In the genomic region with DNA sequence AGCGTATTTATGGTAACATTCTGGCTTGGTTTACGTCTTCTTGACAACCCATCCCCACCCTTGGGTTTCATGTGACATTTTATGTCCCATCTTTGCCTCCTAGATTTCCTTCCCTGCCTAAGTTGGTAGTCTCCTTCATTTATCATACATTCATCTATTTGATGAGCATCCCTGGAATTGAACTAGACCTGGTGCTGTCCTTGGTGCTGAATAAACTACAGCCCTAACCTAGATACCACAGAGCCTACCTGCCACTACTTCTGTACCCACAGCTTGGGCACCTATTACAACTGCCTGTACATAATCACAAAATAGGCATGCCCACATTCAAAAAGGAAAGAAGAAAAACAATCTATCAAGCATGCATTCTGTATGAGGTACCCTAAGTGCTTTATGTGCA, we compare ENCODE assay signal across 12 mouse cellular contexts.
DNase-seq lines count a peak whose midpoint lies in the region; ATAC-seq and TF ChIP-seq lines count a peak whose summit lies in the region.
"Had no signal": no experiment of that assay in that cellular context is flagged by ENCODE, and none has a peak within 500 bp of the region (broad histone marks: within the 10 kb centered on the region; RNA-seq: fewer than 3 reads in every experiment).

No protein-coding gene starts in this region.

- TF ChIP-seq EP300 in heart, postnatal 0 days (IDR thresholded peaks at IDR 0.05; ENCODE audit: low read depth) = no peak
- TF ChIP-seq EP300 in heart, adult 2 months (IDR thresholded peaks at IDR 0.05; ENCODE audit: insufficient read depth, low read depth, low read length) = no peak

- no peaks in the 10 kb centered on the region for H3K79me2 ChIP-seq in heart, adult 2 months (replicated peaks; ENCODE audit: control insufficient read depth, insufficient read depth, low read length)

- H3K9ac ChIP-seq in heart, postnatal 0 days (replicated peaks; ENCODE audit: low read depth, low read length) = no peak overlapping the region
- H3K9ac ChIP-seq in heart, adult 2 months (ENCODE audit: low read depth, low read length) = no peak overlapping the region
- no peak overlapping the region for H3K9ac ChIP-seq in midbrain, embryonic 14.5 days (replicated peaks; ENCODE audit: low read length)
- no peak overlapping the region for H3K9ac ChIP-seq in midbrain, embryonic 16.5 days (ENCODE audit: low read depth, low read length)
- H3K9ac ChIP-seq: hindbrain, embryonic 15.5 days; limb, embryonic 12.5 days had no signal

- no peak overlapping the region for H3K27ac ChIP-seq in heart, postnatal 0 days (ENCODE audit: low read depth)
- no peak overlapping the region for H3K27ac ChIP-seq in heart, adult 2 months
- no peak overlapping the region for H3K27ac ChIP-seq in midbrain, embryonic 14.5 days (replicated peaks; ENCODE audit: low read depth, low read length)
- no peak overlapping the region for H3K27ac ChIP-seq in midbrain, embryonic 16.5 days (ENCODE audit: low read length)
- H3K27ac ChIP-seq: hindbrain, embryonic 15.5 days; limb, embryonic 12.5 days had no signal

- no peaks in the 10 kb centered on the region for H3K36me3 ChIP-seq in heart, postnatal 0 days (replicated peaks; ENCODE audit: control insufficient read depth, insufficient read depth, low read length)
- no peaks in the 10 kb centered on the region for H3K36me3 ChIP-seq in heart, adult 2 months (ENCODE audit: control insufficient read depth, insufficient read depth, low read length)
- H3K36me3 ChIP-seq in midbrain, embryonic 14.5 days (ENCODE audit: control insufficient read depth, insufficient read depth, low read length) = no peaks in the 10 kb centered on the region
- H3K36me3 ChIP-seq in midbrain, embryonic 16.5 days (ENCODE audit: control insufficient read depth, insufficient read depth, low read length) = no peaks in the 10 kb centered on the region
- H3K36me3 ChIP-seq: hindbrain, embryonic 15.5 days; limb, embryonic 12.5 days had no signal

- no peaks in the 10 kb centered on the region for H3K4me1 ChIP-seq in heart, postnatal 0 days (ENCODE audit: control insufficient read depth, insufficient read depth)
- H3K4me1 ChIP-seq in heart, adult 2 months (ENCODE audit: control insufficient read depth, insufficient read depth, low read length) = no peaks in the 10 kb centered on the region
- no peaks in the 10 kb centered on the region for H3K4me1 ChIP-seq in midbrain, embryonic 14.5 days (ENCODE audit: control insufficient read depth, insufficient read depth, low read length)
- no peaks in the 10 kb centered on the region for H3K4me1 ChIP-seq in midbrain, embryonic 16.5 days (ENCODE audit: control insufficient read depth, insufficient read depth, low read length)
- H3K4me1 ChIP-seq: hindbrain, embryonic 15.5 days; limb, embryonic 12.5 days had no signal

- no peaks in the 10 kb centered on the region for H3K9me3 ChIP-seq in heart, postnatal 0 days (replicated peaks; ENCODE audit: control insufficient read depth, low read length)
- no peaks in the 10 kb centered on the region for H3K9me3 ChIP-seq in midbrain, embryonic 14.5 days (ENCODE audit: control insufficient read depth, low read length)
- H3K9me3 ChIP-seq in midbrain, embryonic 16.5 days (replicated peaks; ENCODE audit: control insufficient read depth, low read length, poor library complexity, severe bottlenecking) = no peaks in the 10 kb centered on the region
- H3K9me3 ChIP-seq: hindbrain, embryonic 15.5 days; limb, embryonic 12.5 days had no signal

- H3K27me3 ChIP-seq in heart, postnatal 0 days (ENCODE audit: control insufficient read depth, insufficient read depth, low read length) = no peaks in the 10 kb centered on the region
- H3K27me3 ChIP-seq in heart, adult 2 months (ENCODE audit: control insufficient read depth, insufficient read depth, low read length) = no peaks in the 10 kb centered on the region
- H3K27me3 ChIP-seq in midbrain, embryonic 14.5 days (ENCODE audit: control insufficient read depth, insufficient read depth, low read length) = no peaks in the 10 kb centered on the region
- H3K27me3 ChIP-seq in midbrain, embryonic 16.5 days (ENCODE audit: control insufficient read depth, insufficient read depth, low read depth, low read length) = no peaks in the 10 kb centered on the region
- H3K27me3 ChIP-seq: hindbrain, embryonic 15.5 days; limb, embryonic 12.5 days had no signal

- H3K4me3 ChIP-seq in heart, postnatal 0 days (ENCODE audit: low read depth, low read length) = no peak overlapping the region
- no peak overlapping the region for H3K4me3 ChIP-seq in heart, adult 2 months
- H3K4me3 ChIP-seq in midbrain, embryonic 14.5 days (replicated peaks; ENCODE audit: low read depth, low read length) = no peak overlapping the region
- H3K4me3 ChIP-seq in midbrain, embryonic 16.5 days (ENCODE audit: low read depth, low read length) = no peak overlapping the region
- H3K4me3 ChIP-seq: hindbrain, embryonic 15.5 days; limb, embryonic 12.5 days had no signal

- intact Hi-C loops in heart, adult 2 months (cut with DNase I) = no loop called here

- WGBS in heart, postnatal 0 days = 67% methylated on average over 2 of the region's 2 CpGs
- 83% methylated on average over 2 of the region's 2 CpGs for WGBS in heart, adult 2 months
- 91% methylated on average over 2 of the region's 2 CpGs for WGBS in midbrain, embryonic 14.5 days
- WGBS in midbrain, embryonic 16.5 days = 91% methylated on average over 2 of the region's 2 CpGs

- no peak for TF ChIP-seq CTCF in heart, postnatal 0 days (IDR thresholded peaks at IDR 0.05; ENCODE audit: low read depth)
- TF ChIP-seq CTCF in heart, adult 2 months (IDR thresholded peaks at IDR 0.05) = no peak

- TF ChIP-seq POLR2A in heart, adult 2 months (IDR thresholded peaks at IDR 0.05; ENCODE audit: insufficient read depth, low read depth, low read length) = no peak

- ATAC-seq in heart, postnatal 0 days (ENCODE audit: insufficient read depth, low read depth) = no peak
- ATAC-seq in midbrain, embryonic 14.5 days (ENCODE audit: low FRiP score, low TSS enrichment) = no peak
- ATAC-seq in midbrain, embryonic 16.5 days = no peak

- DNase-seq in heart, postnatal 0 days (ENCODE audit: low spot score) = peak; percentile 7
- DNase-seq in heart, adult 2 months = no peak
- DNase-seq in midbrain, embryonic 14.5 days = peak; percentile 23
- peak; percentile 43 for DNase-seq in embryo, embryonic 11.5 days (ENCODE audit: low read depth, low spot score)
- DNase-seq in retina, embryonic 14.5 days (ENCODE audit: low spot score) = peak; percentile 69
- DNase-seq in right cerebral cortex, adult 18-20 months = no peak
- DNase-seq in thymus, postnatal 4 days = no peak
- DNase-seq: cerebellum, adult 18-20 months; thymus, postnatal 14 days had no signal

- H3K4me2 ChIP-seq in heart, postnatal 0 days (ENCODE audit: low read depth, low read length) = no peak overlapping the region
- H3K4me2 ChIP-seq in midbrain, embryonic 14.5 days (ENCODE audit: low read length) = no peak overlapping the region
- no peak overlapping the region for H3K4me2 ChIP-seq in midbrain, embryonic 16.5 days (ENCODE audit: low read length)
- H3K4me2 ChIP-seq: hindbrain, embryonic 15.5 days; limb, embryonic 12.5 days had no signal

Comparison
In these comparisons a context has a peak if more than half of its experiments do, and no peak if none do; other contexts are left out.
1. DNase-seq: peak in heart, postnatal 0 days (single experiment), midbrain, embryonic 14.5 days (single experiment), embryo, embryonic 11.5 days (single experiment) and retina, embryonic 14.5 days (single experiment); none in heart, adult 2 months (0 of 2), right cerebral cortex, adult 18-20 months (single experiment) and thymus, postnatal 4 days (single experiment).